Mouse (Mus musculus): ENCODE data around the gene Tspan31. TPM values are rescaled to one million over a fixed set of nuclear protein-coding genes. Genes with fewer than 3 reads are reported as not detected.

Tspan31 gene
- 63.3 and 77.1 TPM in 2 replicates for polyA plus RNA-seq (2015; fragmentation: Nextera tagmentation; extraction: Ambion mirVana)

DNA sequence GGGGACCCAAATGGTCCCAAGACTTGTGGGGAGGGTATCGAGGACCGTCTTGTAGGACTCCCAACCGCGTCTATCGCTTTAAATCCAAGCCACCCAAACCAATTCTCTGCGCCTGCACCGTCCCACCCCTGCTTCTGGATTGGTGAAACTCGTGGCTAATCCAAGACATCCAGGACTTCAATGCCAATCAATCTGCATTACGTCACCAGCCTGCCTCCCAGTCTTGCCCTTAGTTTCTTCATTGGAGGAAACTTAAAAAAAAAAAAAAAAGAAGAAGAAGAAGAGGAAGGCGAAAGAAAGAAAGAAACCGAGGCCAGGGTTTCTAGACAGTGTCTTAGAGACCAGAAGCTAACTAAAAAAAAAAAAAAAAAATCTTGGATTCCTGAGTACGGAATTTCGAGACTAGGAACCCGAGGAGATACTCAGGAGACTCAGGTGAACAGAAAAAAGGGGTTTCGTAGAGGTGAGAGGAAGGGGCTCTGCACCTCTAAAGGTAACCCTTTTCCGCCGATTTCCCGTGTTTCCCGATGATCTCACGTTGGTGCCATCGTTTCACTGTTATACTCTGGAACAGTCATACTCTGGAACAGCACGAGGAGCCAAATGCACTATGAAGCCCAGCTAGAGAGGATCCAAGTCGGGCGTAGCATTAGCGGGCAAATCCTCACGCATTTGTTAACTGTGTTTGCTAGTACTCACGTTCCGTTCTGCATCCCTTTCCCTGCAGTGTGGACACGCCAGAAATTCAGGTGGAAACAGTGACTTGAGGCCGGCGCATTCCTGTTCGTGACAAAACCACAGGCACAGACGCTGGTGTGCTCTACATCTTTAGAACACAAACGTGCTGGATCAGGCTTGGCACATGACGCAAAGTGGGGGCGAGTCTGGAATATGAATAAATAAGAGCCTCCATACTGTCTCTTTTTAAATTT is at the start of gene Tspan31:
Gene Tspan31 (minus strand): TSS at position 75 of the 932 bp plus-strand sequence.

DNA sequence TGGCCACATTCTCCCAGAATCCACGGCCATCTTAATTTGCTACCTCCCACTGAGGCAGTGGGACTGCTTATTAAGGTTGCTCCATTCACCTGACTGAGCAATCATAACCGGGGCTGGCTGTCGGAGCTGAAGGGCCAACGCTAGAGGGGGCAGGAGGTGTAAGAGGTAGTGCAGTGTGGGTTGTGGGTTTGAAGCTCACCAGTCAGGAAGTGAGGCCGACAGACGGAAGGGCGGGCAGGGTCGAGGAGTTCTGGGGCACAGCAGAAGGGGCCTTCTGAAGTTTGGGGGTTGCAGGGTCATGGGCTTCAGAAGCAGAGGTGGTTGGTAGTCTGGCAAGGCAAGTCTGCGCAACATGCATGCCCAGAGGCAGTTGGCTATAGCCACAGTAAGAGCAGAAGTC is 5.0 kb upstream of the Tspan31 start, which contains the start of gene Agap2:
Gene Agap2 (plus strand): TSS at position 205 of the 400 bp plus-strand sequence.

DNA sequence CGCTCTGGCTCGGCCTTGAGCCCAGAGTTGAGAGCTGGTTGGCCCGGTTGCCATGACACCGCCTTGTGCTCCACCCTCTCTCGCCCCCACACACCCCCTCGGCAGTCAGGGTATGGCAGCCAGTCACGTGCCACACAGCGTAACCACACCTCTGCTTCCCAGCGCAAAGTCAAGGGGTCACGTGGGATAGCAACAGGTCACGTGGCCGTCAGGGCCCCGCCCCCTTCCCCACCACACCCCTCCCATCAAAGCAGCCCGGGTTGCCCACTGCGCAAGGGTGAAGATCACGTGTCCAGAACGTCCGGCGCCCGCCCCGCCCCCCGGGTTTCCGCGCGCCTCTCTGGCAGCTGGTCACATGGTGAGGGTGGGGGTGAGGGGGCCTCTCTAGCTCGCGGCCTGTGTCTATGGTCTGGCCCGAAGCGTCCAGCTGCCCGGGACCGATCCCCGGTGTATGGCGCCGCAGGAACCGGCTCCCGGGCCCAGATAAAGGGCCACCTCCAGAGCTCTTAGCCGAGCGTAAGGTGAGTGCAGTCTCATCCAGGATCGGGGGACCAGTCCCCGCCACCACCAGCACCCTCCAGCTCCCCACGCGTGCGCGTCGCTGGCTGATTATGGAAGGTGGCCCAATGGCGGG is 6.7 kb downstream of the Tspan31 start, which contains the start of gene Cdk4:
Gene Cdk4 (plus strand): TSS at position 296 of the 634 bp plus-strand sequence.

DNA sequence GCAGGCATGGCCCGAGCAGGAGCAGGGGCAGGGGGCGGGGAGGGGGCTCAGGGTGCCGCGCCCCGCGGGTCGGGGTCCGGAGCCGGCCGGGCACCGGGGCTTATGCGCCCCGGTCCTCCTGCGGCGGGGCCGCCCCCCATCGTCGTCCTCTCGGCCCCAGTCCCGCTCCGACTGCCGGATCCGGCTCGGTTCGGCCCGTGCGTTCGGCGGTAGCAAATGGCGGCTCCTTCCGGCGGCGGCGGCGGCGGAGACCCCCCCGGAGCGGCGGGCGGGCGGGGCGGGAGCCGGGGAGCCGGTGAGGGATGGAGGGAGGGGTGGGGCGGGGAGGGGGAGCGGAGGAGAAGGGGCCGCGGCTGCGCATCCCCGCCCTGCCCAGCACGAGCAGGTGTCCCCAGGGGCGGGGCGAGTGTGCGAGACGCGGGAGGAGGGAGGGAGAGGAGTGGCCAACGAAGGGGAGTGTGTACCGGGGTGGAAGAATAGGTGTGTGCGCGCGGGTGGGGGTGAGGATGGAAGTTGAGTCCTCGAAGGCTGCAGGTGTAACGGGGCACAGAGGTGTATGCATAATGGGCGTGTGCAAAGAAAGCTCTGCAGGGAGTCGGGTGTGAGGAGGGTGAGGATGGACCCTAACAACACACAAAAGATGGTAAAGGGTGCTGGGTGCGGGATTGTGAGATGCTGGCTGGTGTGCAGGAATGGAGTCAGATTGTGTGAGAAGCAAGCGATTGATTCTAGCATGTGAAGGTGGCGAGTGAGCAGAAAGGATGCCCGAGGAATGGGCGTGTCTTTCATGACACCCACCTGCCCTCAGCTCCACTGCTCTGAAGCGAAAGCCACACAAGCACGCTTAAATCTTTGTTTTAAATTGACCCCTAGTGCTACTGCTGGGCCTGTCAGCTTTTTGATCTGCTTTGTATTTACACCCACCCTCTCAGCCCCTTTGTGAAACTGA is 9.8 kb downstream of the Tspan31 start, which contains the start of gene March9:
Gene March9 (minus strand): TSS at position 217 of the 949 bp plus-strand sequence.

DNA sequence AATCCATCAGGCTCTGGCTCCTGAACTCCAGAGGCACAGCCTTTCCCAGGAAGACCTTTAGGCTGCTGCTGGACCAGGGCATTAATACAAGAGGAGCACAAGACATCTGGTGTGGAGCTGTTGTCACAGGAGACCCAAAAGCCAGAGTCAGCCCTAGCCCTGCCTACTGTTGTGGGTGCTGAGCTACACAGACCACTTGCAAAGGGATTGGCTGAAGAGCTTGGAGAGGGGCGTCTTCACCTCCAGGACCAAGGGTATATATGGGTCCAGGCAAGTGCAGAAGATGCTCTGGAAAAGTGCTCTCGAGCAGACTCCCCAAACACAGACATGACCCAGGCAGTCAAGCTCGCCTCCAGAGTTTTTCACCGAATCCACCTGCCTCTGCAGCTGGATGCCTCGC is 22.1 kb downstream of the Tspan31 start, which contains the start of gene Cyp27b1:
Gene Cyp27b1 (plus strand): TSS at position 297 of the 400 bp plus-strand sequence.

DNA sequence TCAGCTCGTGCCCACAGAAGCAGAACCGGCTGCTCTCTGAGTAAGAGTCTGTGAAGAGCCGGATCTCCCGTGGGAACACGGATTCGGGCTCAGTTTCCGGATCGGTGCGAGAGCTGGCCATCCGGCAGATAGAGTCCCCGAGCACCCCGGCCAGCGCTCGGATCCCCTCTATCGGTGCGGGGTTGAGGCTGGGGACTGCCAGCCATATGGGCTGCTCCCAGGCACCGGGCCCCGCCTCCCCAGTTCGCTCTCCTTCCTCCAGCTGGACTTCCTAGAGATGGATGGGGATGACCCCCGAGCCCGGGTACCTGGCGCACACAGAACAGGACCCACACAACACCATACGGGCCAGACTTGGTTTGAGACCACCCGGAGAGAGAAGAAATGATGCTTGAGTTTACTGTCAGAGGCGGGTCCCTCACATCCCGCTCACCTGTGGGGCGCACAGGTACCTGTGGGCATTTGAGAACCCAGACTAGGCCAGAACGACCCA is 28.7 kb downstream of the Tspan31 start, which contains the start of the genes Mettl1 and Eef1akmt3:
Gene Mettl1 (plus strand): TSS at position 141 of the 493 bp plus-strand sequence.
Gene Eef1akmt3 (minus strand): TSS at position 240 of the 493 bp plus-strand sequence.

DNA sequence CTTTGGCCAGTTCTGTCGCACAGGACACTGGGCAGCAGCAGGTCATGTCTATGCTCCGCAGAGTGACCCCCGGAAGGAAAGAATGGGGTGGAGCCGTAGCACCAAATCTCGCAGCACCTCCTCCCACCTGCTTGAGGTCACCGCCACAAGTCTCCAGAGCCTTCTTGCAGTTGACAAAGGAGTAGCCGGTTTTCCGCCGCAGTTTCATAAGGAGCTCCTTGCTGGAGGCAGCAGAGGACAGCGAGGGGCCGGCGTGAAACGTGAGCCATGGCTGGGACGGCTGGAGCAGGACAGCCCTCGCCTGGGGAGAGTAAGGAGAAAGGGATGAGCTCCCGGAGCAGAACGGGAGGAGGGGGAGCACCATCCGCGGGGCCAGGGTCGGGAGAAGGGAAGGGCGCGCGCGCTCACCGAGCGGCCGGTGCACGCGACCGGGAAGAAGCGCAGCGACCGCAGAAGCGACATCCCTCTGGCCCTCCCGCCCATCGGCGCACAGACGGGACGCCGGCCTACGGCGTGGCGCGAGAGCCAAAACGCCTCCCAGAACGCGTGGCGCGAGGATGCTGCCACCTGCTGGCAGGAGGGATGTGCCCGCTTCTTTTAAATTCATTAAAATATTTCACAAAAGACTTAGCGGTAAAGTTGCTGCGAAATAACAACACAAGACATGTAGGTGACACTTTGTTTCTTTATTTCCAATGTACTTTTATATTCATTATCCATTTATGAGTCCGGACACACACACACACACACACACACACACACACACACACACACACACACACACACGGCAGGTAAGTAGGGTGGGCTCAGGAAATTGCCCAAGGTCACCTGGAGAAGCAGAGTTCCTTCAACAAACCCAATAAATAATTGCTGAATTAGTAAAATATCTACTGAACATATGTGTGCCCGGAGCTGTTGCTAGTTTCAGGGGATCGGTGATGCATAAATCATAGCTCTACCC is 39.4 kb downstream of the Tspan31 start, which contains the start of gene Tsfm:
Gene Tsfm (minus strand): TSS at position 505 of the 961 bp plus-strand sequence.

Other genes starting within 250 kb of the Tspan31 start
- gene Atp23, start 168.9 kb downstream of the Tspan31 start, polyA plus RNA-seq (2015; fragmentation: Nextera tagmentation; extraction: Ambion mirVana), result 8.4 and 8.6 TPM in 2 replicates
- gene Ctdsp2, start 91.5 kb downstream of the Tspan31 start, polyA plus RNA-seq (2015; fragmentation: Nextera tagmentation; extraction: Ambion mirVana), result 43.0 and 46.3 TPM in 2 replicates
- gene Avil, start 69.6 kb downstream of the Tspan31 start, polyA plus RNA-seq (2015; fragmentation: Nextera tagmentation; extraction: Ambion mirVana), result 0.11 and 0.12 TPM in 2 replicates
- gene Tsfm, start 39.4 kb downstream of the Tspan31 start, polyA plus RNA-seq (2015; fragmentation: Nextera tagmentation; extraction: Ambion mirVana), result 62.9 and 72.7 TPM in 2 replicates
- gene Mettl1, start 28.9 kb downstream of the Tspan31 start, polyA plus RNA-seq (2015; fragmentation: Nextera tagmentation; extraction: Ambion mirVana), result 29.7 and 32.8 TPM in 2 replicates
- gene Eef1akmt3, start 28.8 kb downstream of the Tspan31 start, polyA plus RNA-seq (2015; fragmentation: Nextera tagmentation; extraction: Ambion mirVana), result 0.17 and 0.37 TPM in 2 replicates
- gene Cyp27b1, start 22.0 kb downstream of the Tspan31 start, polyA plus RNA-seq (2015; fragmentation: Nextera tagmentation; extraction: Ambion mirVana), result 0.10 and 0.21 TPM in 2 replicates
- gene March9, start 10.1 kb downstream of the Tspan31 start, polyA plus RNA-seq (2015; fragmentation: Nextera tagmentation; extraction: Ambion mirVana), result 0.16 and 0.19 TPM in 2 replicates
- 313 and 366 TPM in 2 replicates for gene Cdk4, start 6.7 kb downstream of the Tspan31 start, polyA plus RNA-seq (2015; fragmentation: Nextera tagmentation; extraction: Ambion mirVana)
- gene Agap2, start 5.0 kb upstream of the Tspan31 start, polyA plus RNA-seq (2015; fragmentation: Nextera tagmentation; extraction: Ambion mirVana), result 0.04 and 0.05 TPM in 2 replicates
- gene Os9, start 50.9 kb upstream of the Tspan31 start, polyA plus RNA-seq (2015; fragmentation: Nextera tagmentation; extraction: Ambion mirVana), result 36.3 and 44.1 TPM in 2 replicates
- gene B4galnt1, start 95.0 kb upstream of the Tspan31 start, polyA plus RNA-seq (2015; fragmentation: Nextera tagmentation; extraction: Ambion mirVana), result 1.1 and 1.8 TPM in 2 replicates
- 1.7 and 2.8 TPM in 2 replicates for gene Slc26a10, start 110.4 kb upstream of the Tspan31 start, polyA plus RNA-seq (2015; fragmentation: Nextera tagmentation; extraction: Ambion mirVana)
- gene Arhgef25, start 119.8 kb upstream of the Tspan31 start, polyA plus RNA-seq (2015; fragmentation: Nextera tagmentation; extraction: Ambion mirVana), result 20.1 and 22.7 TPM in 2 replicates
- gene Dtx3, start 125.5 kb upstream of the Tspan31 start, polyA plus RNA-seq (2015; fragmentation: Nextera tagmentation; extraction: Ambion mirVana), result 30.4 and 37.8 TPM in 2 replicates
- 7.4 and 9.7 TPM in 2 replicates for gene Pip4k2c, start 141.3 kb upstream of the Tspan31 start, polyA plus RNA-seq (2015; fragmentation: Nextera tagmentation; extraction: Ambion mirVana)
- 0.39 and 0.58 TPM in 2 replicates for gene Kif5a, start 193.1 kb upstream of the Tspan31 start, polyA plus RNA-seq (2015; fragmentation: Nextera tagmentation; extraction: Ambion mirVana)
- 134 and 144 TPM in 2 replicates for gene Dctn2, start 196.1 kb upstream of the Tspan31 start, polyA plus RNA-seq (2015; fragmentation: Nextera tagmentation; extraction: Ambion mirVana)
- gene Mbd6, start 218.8 kb upstream of the Tspan31 start, polyA plus RNA-seq (2015; fragmentation: Nextera tagmentation; extraction: Ambion mirVana), result 7.5 and 7.8 TPM in 2 replicates
- 62.6 and 65.6 TPM in 2 replicates for gene Mars, start 241.5 kb upstream of the Tspan31 start, polyA plus RNA-seq (2015; fragmentation: Nextera tagmentation; extraction: Ambion mirVana)